Mouse (Mus musculus): ENCODE results near the gene Olfr571. TPM values are rescaled to one million over a fixed set of nuclear protein-coding genes. Genes with fewer than 3 reads are reported as not detected.

The Olfr571 gene
- not detected for total RNA-seq (2021)
- long read RNA-seq, experiment 1 = 0 reads
- long read RNA-seq, experiment 2 = 0 reads

DNA sequence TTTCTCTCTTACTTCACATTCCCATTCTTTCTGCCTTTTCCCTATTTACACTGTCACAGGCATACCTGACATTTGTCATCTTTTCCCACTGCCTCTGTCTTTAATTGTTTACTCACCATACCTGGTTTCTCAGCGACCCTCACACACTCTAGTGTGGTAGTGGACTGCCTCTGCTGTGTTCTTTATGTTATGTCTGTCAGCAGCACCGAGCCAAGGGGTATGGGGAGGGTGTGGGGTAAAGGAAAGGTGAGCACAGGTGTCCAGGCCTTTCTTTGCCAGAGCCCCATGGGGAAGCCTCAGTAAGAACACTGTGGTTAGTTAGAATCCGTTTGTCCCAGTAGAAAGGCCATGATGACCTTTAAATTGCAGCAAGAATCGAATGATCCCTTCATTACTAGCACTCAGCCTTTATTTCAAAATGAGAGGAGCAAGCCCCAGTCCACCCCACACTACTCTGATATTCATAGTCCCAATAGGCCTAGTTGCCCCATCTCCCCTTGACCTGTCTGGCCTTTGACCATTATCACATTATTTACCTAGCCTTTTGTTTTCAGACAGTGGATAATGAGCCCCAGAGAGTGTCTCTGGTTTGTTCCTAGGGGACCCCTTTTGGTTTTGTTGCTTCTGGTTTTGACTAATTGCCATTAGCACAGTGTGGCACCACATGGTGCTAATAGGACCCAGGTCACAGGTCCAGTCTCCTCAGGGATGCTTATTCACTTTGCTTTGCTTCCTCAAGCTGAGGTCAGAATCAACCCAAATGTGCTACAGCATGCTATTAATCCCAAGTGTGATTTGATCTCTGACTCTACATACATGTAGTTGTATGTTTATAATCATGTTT, at the start of gene Olfr571:
TSS of gene Olfr571 (minus strand) at position 505 of the 844 bp plus-strand sequence.
- DNase-seq = no peak

GRCm38 (mm10) chr7:102962360-102962759, 45.0 kb upstream of the Olfr571 start, which contains the start of gene Olfr576:
Gene Olfr576, plus strand, starts transcription at chr7:102962660.
- DNase-seq = no peak

GRCm38 (mm10) chr7:102958593-102958992, 41.3 kb upstream of the Olfr571 start, which contains the start of gene Olfr575:
Gene Olfr575, minus strand, starts transcription at chr7:102958775.
- no peak for DNase-seq

GRCm38 (mm10) chr7:102958137-102958536, 40.8 kb upstream of the Olfr571 start:
- DNase-seq = no peak

- no peak for DNase-seq
Observed at GRCm38 (mm10) chr7:102950732-102951131, 33.4 kb upstream of the Olfr571 start.

GRCm38 (mm10) chr7:102948167-102948566, 30.8 kb upstream of the Olfr571 start, which contains the start of gene Olfr574:
Gene Olfr574, plus strand, starts transcription at chr7:102948467.
- no peak for DNase-seq

DNA sequence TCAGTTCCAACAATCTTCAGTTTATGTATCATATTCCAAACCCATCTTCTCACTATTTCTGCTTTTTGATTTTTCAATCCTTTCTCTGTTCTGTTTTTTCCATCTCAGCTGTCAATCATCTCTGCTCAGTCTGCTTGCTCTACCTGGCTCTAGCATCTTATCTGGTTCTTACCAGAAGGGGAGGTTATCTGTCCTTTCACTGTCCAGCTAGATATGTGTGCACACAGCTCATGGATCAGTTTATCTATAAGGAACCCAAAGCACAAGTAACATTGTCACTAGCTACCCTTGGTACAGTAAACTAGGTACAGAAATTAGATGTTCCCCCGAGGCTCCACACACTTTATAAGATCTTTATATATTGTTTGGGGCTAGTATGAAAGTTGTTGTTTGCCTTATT, 26.1 kb upstream of the Olfr571 start:
- DNase-seq = no peak

GRCm38 (mm10) chr7:102942475-102942874, 25.1 kb upstream of the Olfr571 start, which contains the start of gene Olfr573-ps1:
Gene Olfr573-ps1, minus strand, starts transcription at chr7:102942575.
- DNase-seq = no peak

GRCm38 (mm10) chr7:102927105-102927504, 9.8 kb upstream of the Olfr571 start:
- no peak for DNase-seq

GRCm38 (mm10) chr7:102924109-102924508, 6.8 kb upstream of the Olfr571 start, which contains the start of gene Olfr572:
Gene Olfr572, plus strand, starts transcription at chr7:102924409.
- no peak for DNase-seq

DNA sequence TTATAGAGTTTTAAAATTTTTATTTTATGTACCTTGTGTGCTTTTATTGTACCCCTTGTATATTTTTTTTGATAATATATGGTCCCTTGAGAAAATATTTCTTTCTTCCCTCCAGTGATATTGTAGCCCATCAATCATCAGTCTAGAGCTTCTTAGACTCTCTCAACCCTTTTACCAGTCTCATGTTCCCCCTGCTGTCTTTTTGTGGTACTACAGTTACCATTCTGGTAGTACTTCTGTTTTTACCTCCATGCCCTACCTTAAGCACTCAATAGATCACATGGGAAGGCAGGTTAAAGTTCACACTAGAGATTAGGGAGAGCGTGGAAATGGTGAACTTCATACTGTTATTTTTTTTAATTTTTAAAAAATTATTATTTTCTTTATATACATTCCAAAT, 2.3 kb upstream of the Olfr571 start:
- peak; percentile 2 to 39 for DNase-seq

DNA sequence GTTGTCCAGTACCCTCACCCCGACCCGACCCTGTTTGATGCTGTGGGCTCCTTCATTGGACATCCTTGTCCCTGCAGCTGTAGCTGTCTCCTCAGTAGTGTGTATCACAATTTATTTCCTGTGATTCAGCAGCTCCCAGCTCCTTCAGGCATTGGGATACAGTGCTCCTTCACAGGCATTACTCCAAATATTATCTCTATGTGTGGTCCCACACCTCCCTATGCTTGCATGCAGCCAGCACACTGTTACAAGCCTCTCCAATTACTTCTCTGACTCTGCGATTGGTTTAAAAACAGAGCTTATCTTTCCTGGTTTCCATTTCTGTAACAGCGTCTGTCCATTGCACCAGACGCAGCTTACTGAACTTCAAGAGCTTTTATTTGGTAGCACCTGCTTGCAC, 931 bp downstream of the Olfr571 start:
- DNase-seq = no peak

DNA sequence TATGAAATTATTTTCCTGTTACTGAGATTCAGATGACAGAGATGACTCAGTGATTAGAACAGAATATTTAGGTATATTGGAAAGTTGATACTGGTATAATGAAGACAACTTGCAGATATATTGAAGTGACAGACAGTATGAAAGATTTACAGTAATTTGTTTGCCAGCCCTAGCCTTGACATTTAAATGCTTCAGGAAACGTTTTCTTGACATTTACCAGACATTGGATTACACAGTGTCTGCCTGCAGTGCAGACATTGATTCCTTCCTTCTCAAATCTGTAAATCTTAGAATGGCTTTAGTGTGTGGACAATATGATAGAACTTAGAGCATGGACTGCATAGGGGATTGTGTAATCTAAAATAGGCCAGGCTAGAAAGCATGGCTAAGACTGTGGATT, 2.1 kb downstream of the Olfr571 start:
- DNase-seq = no peak

DNA sequence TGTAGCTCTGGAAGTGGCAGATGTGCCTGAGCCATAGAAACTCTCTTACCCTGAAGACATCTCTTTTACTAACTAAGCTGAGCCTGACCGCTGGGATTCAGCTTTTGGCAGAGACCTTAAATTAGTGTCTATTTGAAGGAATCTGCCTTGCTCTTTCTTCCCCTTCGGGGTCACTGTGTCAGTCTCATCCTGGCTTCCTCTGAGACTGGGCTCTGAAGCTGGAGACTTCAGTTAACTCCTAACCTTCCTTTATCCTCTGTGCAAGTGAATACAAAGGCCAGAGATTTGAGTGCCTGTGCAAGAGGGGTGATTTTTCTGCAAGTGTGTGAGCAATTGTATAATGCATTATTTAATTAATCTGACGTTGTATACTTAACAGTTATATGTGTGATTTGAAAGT, 26.6 kb downstream of the Olfr571 start, which contains the start of gene Olfr569:
TSS of gene Olfr569 (minus strand) at position 101 of the 400 bp plus-strand sequence.
- DNase-seq = no peak

- DNase-seq = no peak
Observed at GRCm38 (mm10) chr7:102876822-102877221, 40.5 kb downstream of the Olfr571 start, which contains the start of gene Olfr568. Gene Olfr568, plus strand, starts transcription at chr7:102877122.

- DNase-seq = no peak
Observed at GRCm38 (mm10) chr7:102858665-102859064, 58.7 kb downstream of the Olfr571 start, which contains the start of gene Olfr566. Gene Olfr566, minus strand, starts transcription at chr7:102858765.

GRCm38 (mm10) chr7:102855807-102856206, 61.5 kb downstream of the Olfr571 start:
- DNase-seq = no peak

Other genes starting within 250 kb of the Olfr571 start
- gene Trim68, start 230.2 kb downstream of the Olfr571 start, total RNA-seq (2021) = 1 to 10 TPM; 6.7 to 8.5 TPM
- gene Olfr557, start 221.6 kb downstream of the Olfr571 start, total RNA-seq (2021) = not detected
- 1 to 10 TPM; 2.3 TPM for gene Olfr558, start 215.3 kb downstream of the Olfr571 start, total RNA-seq (2021)
- not detected for gene Olfr33, start 198.5 kb downstream of the Olfr571 start, total RNA-seq (2021)
- gene Olfr559, start 190.0 kb downstream of the Olfr571 start, total RNA-seq (2021) = not detected
- not detected for gene Olfr560, start 158.2 kb downstream of the Olfr571 start, total RNA-seq (2021)
- under 1 TPM; 0.49 to 0.60 TPM for gene Olfr78, start 158.1 kb downstream of the Olfr571 start, total RNA-seq (2021)
- not detected for gene Olfr561, start 146.3 kb downstream of the Olfr571 start, total RNA-seq (2021)
- gene Olfr564, start 114.1 kb downstream of the Olfr571 start, total RNA-seq (2021) = not detected
- not detected for gene Olfr566, start 58.8 kb downstream of the Olfr571 start, total RNA-seq (2021)
- not detected for gene Olfr568, start 40.4 kb downstream of the Olfr571 start, total RNA-seq (2021)
- not detected for gene Olfr569, start 26.7 kb downstream of the Olfr571 start, total RNA-seq (2021)
- gene Olfr570, start 23.0 kb downstream of the Olfr571 start, total RNA-seq (2021) = not detected
- gene Olfr572, start 6.9 kb upstream of the Olfr571 start, total RNA-seq (2021) = not detected
- gene Olfr573-ps1, start 25.0 kb upstream of the Olfr571 start, total RNA-seq (2021) = not detected
- not detected for gene Olfr574, start 30.9 kb upstream of the Olfr571 start, total RNA-seq (2021)
- gene Olfr575, start 41.2 kb upstream of the Olfr571 start, total RNA-seq (2021) = not detected
- gene Olfr576, start 45.1 kb upstream of the Olfr571 start, total RNA-seq (2021) = not detected
- not detected for gene Olfr577, start 58.4 kb upstream of the Olfr571 start, total RNA-seq (2021)
- gene Olfr578, start 71.8 kb upstream of the Olfr571 start, total RNA-seq (2021) = not detected
- not detected for gene Olfr582, start 120.5 kb upstream of the Olfr571 start, total RNA-seq (2021)
- not detected for gene Olfr583, start 133.8 kb upstream of the Olfr571 start, total RNA-seq (2021)
- gene Olfr584, start 164.3 kb upstream of the Olfr571 start, total RNA-seq (2021) = not detected
- not detected for gene Olfr585, start 180.2 kb upstream of the Olfr571 start, total RNA-seq (2021)
- gene Olfr586, start 208.1 kb upstream of the Olfr571 start, total RNA-seq (2021) = not detected
- gene Olfr588-ps1, start 223.3 kb upstream of the Olfr571 start, total RNA-seq (2021) = not detected
- not detected for gene Olfr589, start 238.8 kb upstream of the Olfr571 start, total RNA-seq (2021)